Mouse (Mus musculus): Measurements from ENCODE around the gene Dagla.

Gene Dagla

GRCm38 (mm10) chr19:10294631-10295562, 9.8 kb downstream of the Dagla start:
- ChIA-PET POLR2A (interaction anchor here in 3 of 4 experiments (0.8 to 4.9 kb wide), 11 partner anchors 9 to 112 kb away, joined by 3 to 29 read pairs (median 4); partner anchors contain the start of genes Dagla (in 1 of the 3) and Fads1 (in 1 of the 3)), CTCF (interaction anchor here (0.7 to 2.1 kb wide), 14 partner anchors 9 to 96 kb away, joined by 3 to 9 read pairs (median 4); partner anchors contain the start of gene Dagla (in 1 of the 4))

GRCm38 (mm10) chr19:10293987-10294386, 10.7 kb downstream of the Dagla start:
- ChIA-PET CTCF (interaction anchor here in 3 of 4 experiments (0.7 to 2.1 kb wide), 11 partner anchors 10 to 95 kb away, joined by 3 to 9 read pairs (median 4); partner anchors contain the start of gene Dagla (in 1 of the 3)), POLR2A (interaction anchor here (0.7 to 4.9 kb wide), 11 partner anchors 10 to 111 kb away, joined by 3 to 29 read pairs (median 4); partner anchors contain the start of genes Dagla (in 1 of the 4) and Fads1 (in 1 of the 4))

- POLR2A ChIA-PET = interaction anchor here in 2 of 4 experiments (0.7 to 1.7 kb wide), 5 partner anchors 9 to 24 kb away, joined by 3 to 5 read pairs (median 4); no protein-coding TSS in a partner anchor
- CTCF ChIA-PET = interaction anchor here in 3 of 4 experiments (0.6 to 1.3 kb wide), 4 partner anchors 19 to 368 kb away, joined by 3 to 4 read pairs (median 4); no protein-coding TSS in a partner anchor
Observed at GRCm38 (mm10) chr19:10291896-10292490, 12.7 kb downstream of the Dagla start.

GRCm38 (mm10) chr19:10290153-10290945, 14.3 kb downstream of the Dagla start:
- ChIA-PET POLR2A (interaction anchor here in 3 of 4 experiments (0.7 to 1.7 kb wide), 6 partner anchors 11 to 27 kb away, joined by 3 to 13 read pairs (median 4); no protein-coding TSS in a partner anchor), CTCF (interaction anchor here in 2 of 4 experiments (0.5 to 1.3 kb wide), 5 partner anchors 13 to 74 kb away, joined by 3 to 4 read pairs (median 3); no protein-coding TSS in a partner anchor)

- CTCF ChIA-PET = interaction anchor here in 2 of 4 experiments (0.5 to 1.2 kb wide), 4 partner anchors 12 to 75 kb away, joined by 3 to 4 read pairs (median 3); no protein-coding TSS in a partner anchor
- POLR2A ChIA-PET = interaction anchor here in 3 of 4 experiments (0.7 to 1.7 kb wide), 5 partner anchors 11 to 26 kb away, joined by 3 to 13 read pairs (median 4); no protein-coding TSS in a partner anchor
Observed at GRCm38 (mm10) chr19:10289609-10290150, 15.0 kb downstream of the Dagla start.

- ChIA-PET POLR2A (interaction anchor here in 2 of 4 experiments (0.9 to 1.3 kb wide), 3 partner anchors 8 to 10 kb away, joined by 3 to 4 read pairs (median 4); no protein-coding TSS in a partner anchor), CTCF (interaction anchor here in 2 of 4 experiments (0.6 to 1.1 kb wide), 2 partner anchors 22 to 264 kb away, joined by 3 read pairs; no protein-coding TSS in a partner anchor)
Observed at GRCm38 (mm10) chr19:10288125-10289040, 16.3 kb downstream of the Dagla start.

- ChIA-PET CTCF (no interaction called here), POLR2A (interaction anchor here in 1 of 4 experiments (1.0 kb wide), 1 partner anchor 15 kb away, joined by 3 read pairs; no protein-coding TSS in a partner anchor)
Observed at GRCm38 (mm10) chr19:10286458-10286872, 18.2 kb downstream of the Dagla start.

- ChIA-PET POLR2A (interaction anchor here in 1 of 4 experiments (4.3 kb wide), 1 partner anchor 13 kb away, joined by 49 read pairs; no protein-coding TSS in a partner anchor), CTCF (interaction anchor here in 1 of 4 experiments (1.4 kb wide), 1 partner anchor 9 kb away, joined by 3 read pairs; no protein-coding TSS in a partner anchor)
Observed at GRCm38 (mm10) chr19:10280771-10281540, 23.7 kb downstream of the Dagla start.

- POLR2A ChIA-PET = interaction anchor here (0.5 to 4.5 kb wide), 9 partner anchors 10 to 246 kb away, joined by 3 to 69 read pairs (median 5); partner anchors contain the start of genes Cpsf7 (in 1 of the 4) and Sdhaf2 (in 1 of the 4)
- CTCF ChIA-PET = interaction anchor here (0.6 to 4.7 kb wide), 7 partner anchors 12 to 90 kb away, joined by 3 to 41 read pairs (median 3); no protein-coding TSS in a partner anchor
Observed at GRCm38 (mm10) chr19:10279668-10280067, 25.0 kb downstream of the Dagla start.

GRCm38 (mm10) chr19:10278669-10279324, 25.9 kb downstream of the Dagla start:
- POLR2A ChIA-PET = interaction anchor here (0.5 to 4.5 kb wide), 30 partner anchors 9 to 616 kb away, joined by 3 to 69 read pairs (median 5); partner anchors contain the start of genes Cpsf7 (in 1 of the 4), Fads1 (in 1 of the 4), Lrrc10b (in 1 of the 4) and Prpf19 (in 1 of the 4)
- CTCF ChIA-PET = interaction anchor here (0.6 to 4.7 kb wide), 16 partner anchors 11 to 701 kb away, joined by 3 to 41 read pairs (median 3); no protein-coding TSS in a partner anchor

- POLR2A ChIA-PET = interaction anchor here (0.5 to 4.5 kb wide), 48 partner anchors 9 to 1405 kb away, joined by 3 to 69 read pairs (median 4); partner anchors contain the start of genes Fads2 (in 2 of the 4), Lrrc10b (in 2 of the 4), Cpsf7 (in 1 of the 4) and Cyb561a3 (in 1 of the 4)
- CTCF ChIA-PET = interaction anchor here (0.9 to 4.7 kb wide), 17 partner anchors 9 to 702 kb away, joined by 3 to 41 read pairs (median 4); partner anchors contain the start of genes Dagla (in 1 of the 4) and Lrrc10b (in 1 of the 4)
Observed at GRCm38 (mm10) chr19:10277759-10278158, 26.9 kb downstream of the Dagla start.

GRCm38 (mm10) chr19:10277331-10277730, 27.3 kb downstream of the Dagla start:
- POLR2A ChIA-PET = interaction anchor here (0.7 to 4.5 kb wide), 42 partner anchors 8 to 618 kb away, joined by 3 to 69 read pairs (median 4); partner anchors contain the start of genes Fads2 (in 2 of the 4), Lrrc10b (in 2 of the 4), Cpsf7 (in 1 of the 4) and Cyb561a3 (in 1 of the 4)
- CTCF ChIA-PET = interaction anchor here in 3 of 4 experiments (0.9 to 4.7 kb wide), 13 partner anchors 8 to 702 kb away, joined by 3 to 41 read pairs (median 4); partner anchors contain the start of genes Dagla (in 1 of the 3) and Lrrc10b (in 1 of the 3)

- POLR2A ChIA-PET = interaction anchor here (0.7 to 4.5 kb wide), 27 partner anchors 8 to 619 kb away, joined by 3 to 69 read pairs (median 5); partner anchors contain the start of genes Lrrc10b (in 2 of the 4), Cpsf7 (in 1 of the 4), Cyb561a3 (in 1 of the 4) and Ddb1 (in 1 of the 4)
- CTCF ChIA-PET = interaction anchor here in 3 of 4 experiments (1.1 to 4.7 kb wide), 10 partner anchors 9 to 284 kb away, joined by 3 to 41 read pairs (median 4); partner anchors contain the start of gene Lrrc10b (in 1 of the 3)
Observed at GRCm38 (mm10) chr19:10276483-10277144, 28.1 kb downstream of the Dagla start.

Measured in embryonic stem cell, embryonic (primary cell).